Mouse (Mus musculus): ENCODE data around the gene Mthfd1l.
"Not testable (repeated sequence)": the region's sequence is repeated elsewhere in the genome, so short reads cannot be mapped to it uniquely, and the experiment has no call there.

DNA sequence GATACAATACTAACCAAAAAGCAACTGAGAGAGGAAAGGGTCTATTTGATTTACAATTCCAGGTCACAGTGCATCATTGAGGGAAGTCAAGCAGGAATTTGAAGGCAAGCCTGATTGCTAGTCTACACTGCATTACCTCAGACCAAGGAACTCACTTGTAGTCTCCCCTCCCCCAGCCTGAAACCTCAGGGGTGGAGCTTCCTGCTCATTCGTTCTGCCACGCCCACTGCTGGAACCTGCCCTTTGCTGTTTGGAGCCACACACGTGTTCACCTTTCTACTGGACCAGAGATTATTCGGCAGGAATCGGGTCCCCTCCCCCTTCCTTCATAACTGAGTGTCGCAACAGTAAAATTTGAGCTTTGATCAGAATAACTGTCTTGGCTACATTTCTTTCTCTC is 230.7 kb downstream of the Mthfd1l start:
- not testable (repeated sequence) for TF ChIP-seq POLR2A, CTCF (IDR thresholded peaks at IDR 0.05; ENCODE audit: extremely low read depth, insufficient read depth, low read length)
